Comparison of ENCODE assay signal across 14 mouse cellular contexts in genomic region chr6:142793468-142793867, GRCm38 (mm10). TPM values are rescaled to one million over a fixed set of nuclear protein-coding genes. Genes with fewer than 3 reads are reported as not detected.
DNase-seq lines count a peak whose midpoint lies in the region; ATAC-seq and TF ChIP-seq lines count a peak whose summit lies in the region.
"Had no signal": no experiment of that assay in that cellular context is flagged by ENCODE, and none has a peak within 500 bp of the region (broad histone marks: within the 10 kb centered on the region; RNA-seq: fewer than 3 reads in every experiment).

No protein-coding gene starts in this region.

- H3K27ac ChIP-seq in kidney, postnatal 0 days = no peak overlapping the region
- no peak overlapping the region for H3K27ac ChIP-seq in hindbrain, embryonic 11.5 days (ENCODE audit: low read depth, low read length)
- no peak overlapping the region for H3K27ac ChIP-seq in midbrain, embryonic 15.5 days
- no peak overlapping the region for H3K27ac ChIP-seq in layer of hippocampus, adult 2 months
- H3K27ac ChIP-seq: heart, adult 2 months had no signal

- H3K9me3 ChIP-seq in kidney, postnatal 0 days (replicated peaks; ENCODE audit: low read length) = no peaks in the 10 kb centered on the region
- no peaks in the 10 kb centered on the region for H3K9me3 ChIP-seq in hindbrain, embryonic 11.5 days (ENCODE audit: control insufficient read depth, low read length)
- H3K9me3 ChIP-seq in midbrain, embryonic 15.5 days = no peaks in the 10 kb centered on the region
- H3K9me3 ChIP-seq: G1E had no signal

- ATAC-seq in kidney, postnatal 0 days (replicated peaks; ENCODE audit: low FRiP score, low read depth) = no peak
- ATAC-seq in hindbrain, embryonic 11.5 days (ENCODE audit: low FRiP score) = peak; percentile 63; the same call in 1 of the 2 replicates
- peak; percentile 69; the same call in 1 of the 2 replicates for ATAC-seq in midbrain, embryonic 15.5 days (replicated peaks)

- 37% methylated on average over 7 of the region's 7 CpGs for WGBS in kidney, postnatal 0 days
- WGBS in hindbrain, embryonic 11.5 days = 26% methylated on average over 7 of the region's 7 CpGs
- 30% methylated on average over 7 of the region's 7 CpGs for WGBS in midbrain, embryonic 15.5 days

- no peak overlapping the region for H3K4me3 ChIP-seq in kidney, postnatal 0 days (replicated peaks; ENCODE audit: low read depth, low read length)
- H3K4me3 ChIP-seq in hindbrain, embryonic 11.5 days (ENCODE audit: low read depth, low read length) = no peak overlapping the region
- H3K4me3 ChIP-seq in midbrain, embryonic 15.5 days = no peak overlapping the region
- no peak overlapping the region for H3K4me3 ChIP-seq in layer of hippocampus, adult 2 months
- H3K4me3 ChIP-seq: heart, adult 2 months had no signal

- H3K9ac ChIP-seq in kidney, postnatal 0 days (ENCODE audit: low read depth, low read length) = no peak overlapping the region
- no peak overlapping the region for H3K9ac ChIP-seq in hindbrain, embryonic 11.5 days (ENCODE audit: low read depth, low read length)
- no peak overlapping the region for H3K9ac ChIP-seq in midbrain, embryonic 15.5 days

- no peaks in the 10 kb centered on the region for H3K27me3 ChIP-seq in kidney, postnatal 0 days (ENCODE audit: insufficient read depth, low read length)
- H3K27me3 ChIP-seq in hindbrain, embryonic 11.5 days (ENCODE audit: control insufficient read depth, insufficient read depth, low read length) = no peaks in the 10 kb centered on the region
- no peaks in the 10 kb centered on the region for H3K27me3 ChIP-seq in midbrain, embryonic 15.5 days (replicated peaks)

- H3K36me3 ChIP-seq in kidney, postnatal 0 days (ENCODE audit: insufficient read depth, low read length) = no peaks in the 10 kb centered on the region
- H3K36me3 ChIP-seq in hindbrain, embryonic 11.5 days (ENCODE audit: control insufficient read depth, insufficient read depth, low read length) = no peaks in the 10 kb centered on the region
- no peaks in the 10 kb centered on the region for H3K36me3 ChIP-seq in midbrain, embryonic 15.5 days (replicated peaks)
- H3K36me3 ChIP-seq: G1E had no signal

- no peak overlapping the region for H3K4me2 ChIP-seq in kidney, postnatal 0 days (ENCODE audit: low read length)
- no peak overlapping the region for H3K4me2 ChIP-seq in hindbrain, embryonic 11.5 days (replicated peaks; ENCODE audit: low read depth, low read length)
- H3K4me2 ChIP-seq in midbrain, embryonic 15.5 days = peak overlapping the region; percentile 16; the same call in 1 of the 2 replicates

- no peaks in the 10 kb centered on the region for H3K4me1 ChIP-seq in kidney, postnatal 0 days (replicated peaks; ENCODE audit: insufficient read depth, low read length)
- 0 out of 2 replicates have a peak, but pooled peaks cover 3% of the 10 kb centered on the region for H3K4me1 ChIP-seq in hindbrain, embryonic 11.5 days (replicated peaks; ENCODE audit: control insufficient read depth, insufficient read depth, low read length)
- peaks cover 18% of the 10 kb centered on the region for H3K4me1 ChIP-seq in midbrain, embryonic 15.5 days

- DNase-seq in kidney, postnatal 0 days (ENCODE audit: low spot score) = peak; percentile 31
- DNase-seq in kidney, postnatal 14 days = no peak
- peak; percentile 54 for DNase-seq in embryo, embryonic 11 days
- DNase-seq in hindbrain, embryonic 11.5 days (ENCODE audit: low spot score) = peak; percentile 23
- no peak for DNase-seq in urinary bladder, postnatal 25 days (ENCODE audit: low spot score)
- no peak for DNase-seq in left cerebral cortex, adult 8-10 months (ENCODE audit: low spot score in 2 of 2)
- DNase-seq in layer of hippocampus, adult 2 months (ENCODE audit: low spot score in 2 of 2) = no peak
- DNase-seq: cerebellum, adult 9-11 months; heart, adult 2 months; kidney, adult 18-20 months had no signal

- TF ChIP-seq CTCF in kidney, postnatal 0 days (IDR thresholded peaks at IDR 0.05; ENCODE audit: low read depth) = no peak
- no peak for TF ChIP-seq CTCF in layer of hippocampus, adult 2 months (conservative IDR thresholded peaks at IDR 0.05)

RNA-seq across cellular contexts. Expression of gene Sult6b2, which starts 10.8 kb away (rescaled TPM):
- not detected in 2 replicates for polyA plus RNA-seq in kidney, postnatal 0 days (2015; fragmentation: Nextera tagmentation; extraction: Ambion mirVana)
- polyA plus RNA-seq in hindbrain, embryonic 11.5 days (2014; fragmentation: Nextera tagmentation; extraction: Ambion mirVana) = 0.08 TPM in 1 of 2 replicates, not detected in the other
- polyA plus RNA-seq in midbrain, embryonic 15.5 days (2015; fragmentation: Nextera tagmentation; extraction: Ambion mirVana) = 0.17 and 0.38 TPM in 2 replicates
- total RNA-seq in left cerebral cortex, adult 8-10 months (2022) = under 1 TPM in 3 of 4 experiments, not detected in 1; 0.16 to 0.30 (median 0.25) TPM
- total RNA-seq in layer of hippocampus, adult 2 months (2021) = under 1 TPM; 0.15 to 0.39 TPM
- total RNA-seq: adrenal gland, adult 18-20 months; heart, adult 2 months; left cerebral cortex, adult 18-20 months had no signal
- polyA plus RNA-seq: G1E had no signal

RNA-seq across cellular contexts. Expression of gene Cmas, which starts 37.0 kb away (rescaled TPM):
- polyA plus RNA-seq in kidney, postnatal 0 days (2015; fragmentation: Nextera tagmentation; extraction: Ambion mirVana) = 60.0 and 63.2 TPM in 2 replicates
- 137 and 139 TPM in 2 replicates for polyA plus RNA-seq in hindbrain, embryonic 11.5 days (2014; fragmentation: Nextera tagmentation; extraction: Ambion mirVana)
- polyA plus RNA-seq in midbrain, embryonic 15.5 days (2015; fragmentation: Nextera tagmentation; extraction: Ambion mirVana) = 213 and 222 TPM in 2 replicates
- total RNA-seq in left cerebral cortex, adult 8-10 months (2022) = 100 to 1,000 TPM; 104 to 115 (median 109) TPM
- 100 to 1,000 TPM; 100 to 102 TPM for total RNA-seq in layer of hippocampus, adult 2 months (2021)

Comparison
In these comparisons a context has a peak if more than half of its experiments do, and no peak if none do; other contexts are left out.
1. DNase-seq: peak in kidney, postnatal 0 days (single experiment), embryo, embryonic 11 days (single experiment) and hindbrain, embryonic 11.5 days (single experiment); none in kidney, postnatal 14 days (single experiment), urinary bladder, postnatal 25 days (single experiment), left cerebral cortex, adult 8-10 months (0 of 2) and layer of hippocampus, adult 2 months (0 of 2).